Mouse (Mus musculus) heart, postnatal 0 days (tissue): Measurements from ENCODE around the gene Ahcyl2. TPM values are rescaled to one million over a fixed set of nuclear protein-coding genes. Genes with fewer than 3 reads are reported as not detected.
"Not testable (repeated sequence)": the region's sequence is repeated elsewhere in the genome, so short reads cannot be mapped to it uniquely, and the experiment has no call there.

ENCODE experiments used
- ATAC-seq: fragments of 200-750 bp; cut with Nextera tagmentation; 2 replicates; pipeline ENCODE4 v1.8.0; 2017; ENCODE audit warnings: low read depth, moderate number of reproducible peaks, moderate library complexity; ENCODE audit not compliant: insufficient read depth
- DNase-seq: peaks from one replicate; pipeline ENCODE4 v3.0.0-alpha.2; 2016; ENCODE audit warnings: low spot score
- H3K27ac ChIP-seq: fragments of 300-500 bp; sonication (generic); 2 replicates; pipeline ENCODE4 v1.5.1; 2014; ENCODE audit warnings: low read depth, mild to moderate bottlenecking
- H3K27me3 ChIP-seq: fragments of 300-500 bp; sonication (generic); 2 replicates; pipeline ENCODE4 v1.6.1; 2014; ENCODE audit warnings: low read length, mixed read lengths; ENCODE audit not compliant: control insufficient read depth, insufficient read depth
- H3K36me3 ChIP-seq: fragments of 300-500 bp; sonication (generic); replicated peaks from 2 replicates; pipeline ENCODE4 v1.6.1; 2014; ENCODE audit warnings: low read length, mixed read lengths; ENCODE audit not compliant: control insufficient read depth, insufficient read depth
- H3K4me1 ChIP-seq: fragments of 300-500 bp; sonication (generic); 2 replicates; pipeline ENCODE4 v1.6.1; 2014; ENCODE audit warnings: antibody characterized with exemption; ENCODE audit not compliant: control insufficient read depth, insufficient read depth
- H3K4me2 ChIP-seq: fragments of 300-500 bp; sonication (generic); 2 replicates; pipeline ENCODE4 v1.6.1; 2014; ENCODE audit warnings: low read depth, mild to moderate bottlenecking, low read length, moderate library complexity
- H3K4me3 ChIP-seq: fragments of 300-500 bp; sonication (generic); 2 replicates; pipeline ENCODE4 v1.5.1; 2014; ENCODE audit warnings: low read depth, low read length
- H3K9ac ChIP-seq: fragments of 300-500 bp; sonication (generic); replicated peaks from 2 replicates; pipeline ENCODE4 v1.6.1; 2014; ENCODE audit warnings: low read depth, low read length, mixed read lengths
- H3K9me3 ChIP-seq: fragments of 300-500 bp; sonication (generic); replicated peaks from 2 replicates; pipeline ENCODE4 v1.6.1; 2016; ENCODE audit warnings: low read length; ENCODE audit not compliant: control insufficient read depth
- CTCF ChIP-seq: IDR thresholded peaks from 2 replicates; pipeline ENCODE4 v1.5.1; 2016; ENCODE audit warnings: antibody characterized with exemption, control low read depth, low read depth
- EP300 ChIP-seq: IDR thresholded peaks from 2 replicates; pipeline ENCODE4 v1.6.1; 2016; ENCODE audit warnings: antibody characterized with exemption, low read depth
- whole genome bisulfite sequencing: fragments of 180-500 bp; shearing (Covaris S2); extraction: QIAGEN DNeasy Blood & Tissue Kit; methylation state at CpG from one replicate; pipeline ENCODE4 v1.1.7; 2014; 5-methylcytosine and 5-hydroxymethylcytosine counted together
- polyA plus RNA-seq: library from polyadenylated mRNA; unstranded; fragments of >200 nt; fragmentation: Nextera tagmentation; extraction: Ambion mirVana; gene quantifications from 2 replicates; pipeline ENCODE4 v1.2.1, GENCODE M21; 2015
- total RNA-seq: library from RNA; depleted of rRNA; stranded (reverse); fragments of >200 nt; gene quantifications from 2 replicates; pipeline ENCODE4 v1.2.3, GENCODE M21; 2014; ENCODE audit warnings: low replicate concordance

The Ahcyl2 gene
- total and polyA plus RNA-seq, 2 experiments from 2014 or later: 3.4 to 31.6 TPM

DNA sequence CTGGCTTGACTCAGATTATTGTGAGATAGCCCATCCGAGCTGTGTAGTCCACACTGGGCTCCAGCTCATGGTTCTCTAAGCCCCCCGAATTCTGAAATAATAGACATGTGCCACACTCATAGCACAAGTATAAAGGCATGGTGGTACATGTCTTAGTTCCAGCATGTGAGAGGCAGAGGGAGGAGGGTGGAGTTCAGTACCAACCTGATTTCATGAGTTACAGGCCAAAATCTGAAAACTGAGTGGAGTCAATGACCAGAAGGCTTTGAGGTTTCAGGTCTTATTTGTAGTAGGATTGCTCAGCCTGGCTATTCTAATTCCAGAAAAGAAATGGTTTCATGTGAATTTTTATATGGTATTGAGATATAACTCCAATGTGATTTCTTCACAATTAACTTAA is 44.3 kb downstream of the Ahcyl2 start:
- no peaks in the 10 kb centered on the region for H3K9me3 ChIP-seq
- no peak for ATAC-seq
- DNase-seq: no peak
- H3K27me3 ChIP-seq: no peaks in the 10 kb centered on the region
- H3K4me3 ChIP-seq: no peak overlapping the region
- 89% methylated on average over 2 of the region's 2 CpGs for WGBS
- no peaks in the 10 kb centered on the region for H3K4me1 ChIP-seq
- H3K27ac ChIP-seq: no peak overlapping the region
- H3K4me2 ChIP-seq: no peak overlapping the region
- no peak overlapping the region for H3K9ac ChIP-seq
- H3K36me3 ChIP-seq: no peaks in the 10 kb centered on the region
- no peak for TF ChIP-seq EP300
- TF ChIP-seq CTCF: no peak

DNA sequence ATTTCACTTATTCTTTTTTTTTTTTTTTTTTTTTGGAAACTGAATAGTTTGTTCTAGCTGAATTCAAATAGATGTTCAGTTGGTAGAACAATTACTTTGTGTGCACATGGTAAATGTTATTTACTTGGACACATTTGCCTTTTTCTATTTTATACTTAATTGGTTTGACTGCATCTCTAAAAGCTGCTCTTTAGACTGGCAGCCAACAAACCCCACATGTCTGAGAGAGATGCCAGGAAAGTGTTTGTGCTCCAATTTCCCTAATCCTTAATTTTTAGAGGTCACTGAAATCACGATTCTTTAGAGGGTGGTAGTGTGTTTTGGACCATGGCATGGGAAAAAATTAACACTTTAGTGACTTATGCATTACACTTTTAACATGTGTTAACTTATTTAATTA is 44.8 kb downstream of the Ahcyl2 start:
- WGBS: 59% methylated on average over 1 of the region's 1 CpGs
- no peak overlapping the region for H3K4me3 ChIP-seq
- H3K36me3 ChIP-seq: no peaks in the 10 kb centered on the region
- no peaks in the 10 kb centered on the region for H3K9me3 ChIP-seq
- DNase-seq (no peak), ATAC-seq (no peak)
- no peak for TF ChIP-seq EP300
- no peak for TF ChIP-seq CTCF
- H3K4me2 ChIP-seq: no peak overlapping the region
- no peaks in the 10 kb centered on the region for H3K27me3 ChIP-seq
- H3K27ac ChIP-seq: no peak overlapping the region
- H3K4me1 ChIP-seq: no peaks in the 10 kb centered on the region
- no peak overlapping the region for H3K9ac ChIP-seq

DNA sequence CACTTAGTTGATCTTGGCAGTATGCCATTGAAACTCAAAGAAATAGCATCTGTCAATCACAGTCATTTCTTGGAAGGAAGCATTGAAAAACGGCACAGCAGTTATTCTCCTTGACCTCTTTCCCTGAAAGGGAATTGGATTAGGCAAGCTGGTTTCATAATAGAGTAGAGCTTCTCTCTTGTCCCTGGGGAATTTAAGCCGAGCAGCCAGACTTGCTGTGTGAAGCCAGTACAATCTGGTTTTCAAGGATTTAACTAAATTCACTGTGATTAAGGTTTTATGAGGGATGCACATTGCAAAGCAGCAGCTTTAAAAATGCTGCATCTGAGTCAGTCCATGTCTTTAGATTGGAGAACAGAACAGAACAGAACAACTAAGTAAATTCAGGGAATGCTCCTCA is 46.8 kb downstream of the Ahcyl2 start:
- WGBS: 40% methylated on average over 2 of the region's 2 CpGs
- H3K9ac ChIP-seq: no peak overlapping the region
- no peaks in the 10 kb centered on the region for H3K4me1 ChIP-seq
- no peak overlapping the region for H3K4me2 ChIP-seq
- H3K4me3 ChIP-seq: no peak overlapping the region
- no peaks in the 10 kb centered on the region for H3K9me3 ChIP-seq
- TF ChIP-seq CTCF (no peak), EP300 (no peak)
- no peak overlapping the region for H3K27ac ChIP-seq
- no peak for ATAC-seq
- H3K27me3 ChIP-seq: no peaks in the 10 kb centered on the region
- DNase-seq: peak; percentile 48
- no peaks in the 10 kb centered on the region for H3K36me3 ChIP-seq

DNA sequence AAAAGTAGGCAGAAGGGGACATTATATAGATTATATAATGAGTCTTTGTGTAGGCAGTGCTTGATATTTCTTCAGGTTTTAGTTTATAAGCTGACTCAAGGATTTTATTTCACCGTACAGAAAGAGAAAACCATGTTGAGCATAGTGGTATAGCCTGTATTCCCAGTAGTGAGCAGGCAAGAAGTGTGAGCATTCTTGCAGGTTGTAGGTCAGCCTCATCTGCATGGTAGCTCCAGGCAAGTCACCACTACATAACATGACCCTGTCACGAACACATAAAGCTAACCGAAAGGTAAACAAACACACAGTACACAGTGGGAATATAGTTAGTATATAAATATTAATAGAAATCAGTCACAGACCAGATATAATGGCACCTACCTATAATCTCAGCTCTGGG is 47.2 kb downstream of the Ahcyl2 start:
- TF ChIP-seq CTCF (no peak), EP300 (no peak)
- 86% methylated on average over 3 of the region's 3 CpGs for WGBS
- Histone ChIP-seq H3K27ac (no peak overlapping the region), H3K27me3 (no peaks in the 10 kb centered on the region), H3K4me2 (no peak overlapping the region), H3K9me3 (no peaks in the 10 kb centered on the region), H3K4me1 (no peaks in the 10 kb centered on the region), H3K4me3 (no peak overlapping the region), H3K9ac (no peak overlapping the region), H3K36me3 (no peaks in the 10 kb centered on the region)
- DNase-seq (no peak), ATAC-seq (no peak)

DNA sequence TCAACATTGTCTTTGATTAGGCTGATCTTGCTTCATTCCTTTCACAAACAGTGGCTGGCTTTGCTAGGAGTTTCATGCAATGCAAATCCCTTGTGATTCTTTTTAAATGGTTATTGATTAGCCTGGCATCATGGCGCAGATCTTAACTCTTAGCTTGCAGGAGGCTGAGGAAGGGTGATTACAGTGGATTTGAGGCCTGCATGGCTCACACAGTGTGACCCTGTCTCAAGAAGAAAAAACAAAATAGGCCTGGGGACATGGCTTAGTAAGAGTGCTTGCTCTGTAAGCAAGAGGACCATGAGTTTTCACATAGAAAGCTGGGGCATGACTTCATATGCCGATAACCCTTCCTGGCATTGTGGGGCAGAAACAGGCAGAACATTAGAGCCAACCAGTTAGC is 47.8 kb downstream of the Ahcyl2 start:
- DNase-seq (no peak), ATAC-seq (no peak)
- Histone ChIP-seq H3K36me3 (no peaks in the 10 kb centered on the region), H3K4me3 (no peak overlapping the region), H3K27me3 (no peaks in the 10 kb centered on the region), H3K9me3 (no peaks in the 10 kb centered on the region), H3K4me1 (no peaks in the 10 kb centered on the region), H3K4me2 (no peak overlapping the region), H3K9ac (no peak overlapping the region), H3K27ac (no peak overlapping the region)
- no peak for TF ChIP-seq EP300
- no peak for TF ChIP-seq CTCF
- WGBS: 95% methylated on average over 2 of the region's 2 CpGs

DNA sequence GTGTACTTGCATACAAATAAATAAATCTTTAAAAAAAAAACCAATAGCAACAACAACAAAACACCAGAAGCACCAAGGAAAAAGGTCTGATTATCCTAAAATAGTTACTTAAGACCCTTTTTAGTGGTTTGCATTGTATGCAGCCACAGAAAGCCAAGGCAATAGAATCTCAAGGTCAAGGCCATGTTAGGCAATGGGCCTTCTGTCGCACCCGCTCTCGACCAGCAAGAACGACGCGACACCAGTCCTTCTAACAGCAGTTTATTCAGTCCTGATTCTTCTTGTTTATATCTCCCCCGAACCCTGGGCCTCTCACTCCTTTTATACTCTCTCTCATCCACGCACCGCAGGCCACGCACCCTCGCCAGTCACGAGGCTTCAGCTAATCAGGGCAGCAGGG is 48.6 kb downstream of the Ahcyl2 start:
- not testable (repeated sequence) for ATAC-seq, H3K27ac ChIP-seq, H3K27me3 ChIP-seq, H3K9ac ChIP-seq, H3K36me3 ChIP-seq, H3K4me1 ChIP-seq, H3K4me2 ChIP-seq, H3K9me3 ChIP-seq, H3K4me3 ChIP-seq, DNase-seq
- WGBS: 92% methylated on average over 12 of the region's 12 CpGs
